Mouse (Mus musculus) ovary, adult 18-20 months (tissue): ENCODE results near the gene Dcaf12.

Experiments used
- DNase-seq: peaks from one replicate; pipeline ENCODE4 v3.0.0; 2022; ENCODE audit warnings: low spot score, mixed read lengths

Dcaf12 gene

DNA sequence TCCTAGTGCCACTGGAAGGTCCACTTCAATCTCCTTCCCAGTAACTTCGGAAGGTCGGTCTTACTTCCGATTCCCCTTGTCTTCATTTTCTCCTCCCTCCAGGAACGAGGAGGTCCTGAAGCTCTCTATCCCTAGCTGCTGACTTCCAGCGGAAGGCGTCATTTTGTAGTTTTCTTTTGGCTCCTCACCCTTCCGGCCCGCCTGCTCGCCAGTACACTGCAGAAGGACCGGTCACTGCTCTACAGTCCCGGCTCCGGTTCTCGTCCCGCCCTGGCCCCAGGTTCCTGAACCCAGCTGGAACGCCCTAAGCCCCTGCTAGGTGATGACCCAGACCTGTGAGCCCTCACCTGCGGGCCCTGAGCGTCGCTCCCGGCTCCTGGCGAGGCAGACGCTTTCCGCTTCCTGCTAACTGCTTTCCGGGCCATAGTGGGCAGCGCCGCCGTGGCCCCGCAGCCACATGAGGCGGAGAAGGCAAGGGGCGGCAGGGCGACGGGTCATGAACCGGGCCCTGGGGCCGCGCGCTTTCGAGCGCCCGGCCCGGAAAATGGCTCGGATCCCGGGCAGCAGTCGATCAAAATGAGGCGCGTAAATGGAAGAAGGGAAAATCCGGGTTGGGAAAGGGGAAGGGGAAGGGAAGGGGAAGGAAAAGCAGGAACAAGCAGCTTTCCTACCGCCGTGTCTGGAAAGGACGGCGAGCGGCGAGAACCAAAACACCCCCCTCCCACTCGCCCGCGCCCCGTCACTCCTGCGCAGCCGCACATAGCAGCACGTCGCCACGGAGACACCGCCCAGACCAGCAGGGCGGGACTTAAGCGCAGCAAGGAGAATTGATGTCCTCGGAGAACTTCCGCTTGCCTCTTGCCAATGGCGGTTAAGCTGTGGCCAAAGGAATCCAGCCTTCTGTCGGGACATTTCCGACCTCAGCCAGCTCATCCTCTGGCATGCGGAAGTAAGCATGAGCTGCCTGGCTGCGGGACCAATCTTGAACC lies at the start of gene Dcaf12:
Dcaf12 (minus strand) TSS at position 749 of the 989 bp plus-strand sequence.
- DNase-seq = peak; percentile 93

GRCm38 (mm10) chr4:41361059-41361458 lies 46.4 kb upstream of the Dcaf12 start:
- no peak for DNase-seq

GRCm38 (mm10) chr4:41359358-41359757 lies 44.7 kb upstream of the Dcaf12 start:
- no peak for DNase-seq

- DNase-seq = no peak
These were observed 44.0 kb upstream of the Dcaf12 start for GRCm38 (mm10) chr4:41358669-41359068.

GRCm38 (mm10) chr4:41357154-41357553 lies 42.5 kb upstream of the Dcaf12 start:
- no peak for DNase-seq

- no peak for DNase-seq
These were observed 38.6 kb upstream of the Dcaf12 start for GRCm38 (mm10) chr4:41353265-41353664.

- DNase-seq = no peak
These were observed 38.1 kb upstream of the Dcaf12 start for GRCm38 (mm10) chr4:41352758-41353157.

DNA sequence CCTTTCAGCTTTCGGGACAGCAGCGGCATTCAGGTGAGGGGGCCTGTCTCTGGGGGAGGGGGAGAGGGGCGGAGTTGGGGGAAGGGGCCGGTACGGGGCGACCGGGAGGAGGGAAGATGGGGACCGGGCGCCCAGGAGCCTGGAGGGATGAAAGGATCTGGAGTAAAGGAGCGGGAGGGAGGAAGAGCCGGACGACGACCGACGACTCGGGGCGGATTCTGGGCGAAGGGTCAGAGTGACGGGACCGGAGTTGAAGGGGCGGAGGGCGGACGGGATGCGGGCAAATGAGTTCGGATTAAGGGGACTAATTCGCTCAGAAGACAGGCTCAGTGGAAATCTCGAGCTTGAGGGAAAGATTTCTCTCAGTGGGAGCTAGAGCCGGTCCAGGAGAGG lies 34.5 kb upstream of the Dcaf12 start:
- DNase-seq = no peak

- peak; percentile 95 for DNase-seq
These were observed 34.0 kb upstream of the Dcaf12 start, which contains the start of gene Ubap1 for GRCm38 (mm10) chr4:41348584-41349198. Gene Ubap1, plus strand, starts transcription at chr4:41348996.

DNA sequence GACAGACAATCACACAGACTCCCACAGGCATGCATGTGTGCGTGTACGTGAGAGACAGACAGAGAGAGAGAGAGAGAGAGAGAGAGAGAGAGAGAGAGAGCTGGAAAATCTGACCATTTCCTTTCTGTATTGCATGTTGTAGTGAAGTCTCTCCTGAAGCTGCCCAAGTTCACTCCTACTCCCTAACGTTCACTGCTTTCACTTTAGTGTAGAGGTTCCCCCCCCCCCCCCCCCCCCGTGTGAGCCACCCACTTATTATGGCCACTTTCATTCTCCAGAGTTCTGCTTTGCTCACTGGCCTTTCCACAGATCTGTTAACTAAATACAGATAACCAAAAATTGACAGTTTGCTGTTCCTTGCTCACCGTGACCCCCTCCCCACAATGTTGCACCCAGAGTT lies 33.1 kb upstream of the Dcaf12 start:
- no peak for DNase-seq

DNA sequence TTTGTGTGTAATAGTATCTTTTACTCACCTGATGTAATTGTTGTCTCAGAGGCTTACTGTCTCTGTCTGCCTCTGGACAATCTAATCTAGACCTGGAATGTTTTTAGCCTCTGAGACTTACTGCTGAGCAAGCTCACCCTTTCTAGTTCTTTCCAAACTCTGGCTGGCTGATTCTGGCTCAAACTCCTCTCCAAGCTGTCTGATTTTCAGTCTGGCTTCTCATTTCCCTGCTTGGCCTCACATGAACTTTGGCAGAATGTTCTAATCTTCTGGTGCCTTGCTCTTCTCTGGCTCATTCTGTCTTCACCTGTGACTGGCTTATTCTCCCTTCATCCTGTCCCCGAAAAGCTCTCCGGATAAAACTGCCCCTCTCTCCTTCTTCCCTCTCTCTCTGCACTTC lies 31.3 kb upstream of the Dcaf12 start:
- DNase-seq = no peak

GRCm38 (mm10) chr4:41340912-41341550 lies 26.3 kb upstream of the Dcaf12 start:
- DNase-seq = no peak

GRCm38 (mm10) chr4:41336546-41336945 lies 21.9 kb upstream of the Dcaf12 start:
- DNase-seq = no peak

GRCm38 (mm10) chr4:41331698-41332421 lies 17.2 kb upstream of the Dcaf12 start:
- no peak for DNase-seq

- DNase-seq = no peak
These were observed 16.4 kb upstream of the Dcaf12 start for GRCm38 (mm10) chr4:41331085-41331484.

GRCm38 (mm10) chr4:41329481-41329880 lies 14.8 kb upstream of the Dcaf12 start:
- no peak for DNase-seq

DNA sequence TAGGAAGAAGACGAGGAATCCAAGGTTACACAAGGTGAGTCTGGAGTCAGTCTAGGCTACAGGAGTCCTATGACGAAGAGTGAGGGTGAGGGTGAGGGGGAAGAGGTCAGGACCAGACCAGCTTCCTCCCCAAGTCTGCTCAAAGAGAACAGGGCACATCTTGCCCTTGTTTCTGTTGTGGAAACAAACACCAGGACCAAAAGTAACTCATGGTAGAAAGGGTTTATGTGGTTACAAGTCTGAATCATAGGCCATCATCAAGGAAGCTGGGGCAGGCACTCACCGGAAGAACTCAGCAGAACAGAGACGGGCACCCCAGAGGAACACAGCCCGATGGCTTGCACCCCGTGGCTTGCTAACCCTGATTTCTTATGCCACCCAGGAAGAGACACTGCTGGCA lies 12.2 kb upstream of the Dcaf12 start:
- DNase-seq = no peak

DNA sequence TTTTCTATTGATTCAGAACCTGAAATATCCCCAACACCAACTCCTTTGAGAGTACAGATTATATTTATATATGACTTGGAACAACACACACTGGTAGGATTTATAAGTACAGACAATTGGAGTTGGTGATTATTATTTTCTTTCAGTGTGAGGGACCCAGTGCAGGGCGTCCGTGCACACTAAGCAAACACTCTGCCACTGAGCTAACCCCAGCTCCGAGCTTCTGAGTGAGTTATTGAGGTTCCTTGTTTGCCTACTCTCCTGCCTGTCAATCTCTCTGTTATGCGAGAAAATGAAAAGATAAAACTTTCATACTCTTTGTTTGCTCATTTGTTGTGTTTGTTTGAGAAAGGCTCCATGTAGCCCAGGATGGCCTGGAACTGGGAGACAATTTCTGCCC lies 6.3 kb upstream of the Dcaf12 start:
- DNase-seq = no peak

- no peak for DNase-seq
These were observed 3.6 kb upstream of the Dcaf12 start for GRCm38 (mm10) chr4:41318267-41318666.

- no peak for DNase-seq
These were observed 484 bp upstream of the Dcaf12 start for GRCm38 (mm10) chr4:41315173-41315572.

DNA sequence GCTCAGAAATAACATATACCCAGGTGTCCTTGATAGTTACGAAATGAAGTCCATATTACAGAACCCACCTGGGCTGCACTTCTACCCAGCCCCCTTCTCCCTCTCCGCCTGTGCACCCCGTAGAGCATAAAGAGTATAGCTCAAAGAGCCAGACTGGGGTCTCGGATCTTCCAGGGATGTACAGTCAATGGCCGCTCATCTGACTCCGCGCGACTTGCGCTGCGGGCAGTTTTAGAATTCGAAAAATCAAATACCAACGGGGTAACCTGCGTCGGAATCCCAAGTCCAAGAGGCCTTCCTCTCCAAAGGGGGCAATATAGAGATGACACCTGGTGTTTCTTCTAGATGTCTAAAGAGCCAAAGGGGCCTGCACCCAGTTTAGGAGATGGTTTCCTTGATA lies 967 bp downstream of the Dcaf12 start:
- no peak for DNase-seq
